Mouse (Mus musculus) lung, postnatal 14 days (tissue): ENCODE measurements around the gene Dpp6.

Experiments
- DNase-seq: peaks from one replicate; pipeline ENCODE4 v3.0.0; 2021

Dpp6 gene

GRCm38 (mm10) chr5:27203131-27203530, 386.1 kb downstream of the Dpp6 start:
- DNase-seq, result no peak

DNA sequence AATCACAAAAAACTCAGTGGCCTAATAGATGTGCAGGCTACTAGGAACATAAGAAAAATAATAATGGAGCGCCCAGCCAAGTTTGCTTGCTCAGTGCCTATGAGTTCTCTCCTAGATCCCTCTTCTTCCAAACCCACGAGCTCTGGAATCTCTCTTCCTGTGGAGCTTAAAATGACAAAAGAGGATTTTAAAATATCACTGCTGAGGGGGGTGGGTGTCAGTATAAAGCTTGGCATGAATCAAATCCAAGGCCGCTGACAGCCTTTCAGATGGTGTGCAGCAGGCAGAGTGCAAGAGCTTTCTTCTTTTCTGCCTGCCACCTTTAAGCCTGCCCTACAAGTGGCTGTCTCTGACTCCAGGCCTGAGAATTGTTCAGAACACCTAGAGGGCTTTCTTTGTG, 387.7 kb downstream of the Dpp6 start:
- DNase-seq, result no peak

GRCm38 (mm10) chr5:27205754-27206153, 388.8 kb downstream of the Dpp6 start:
- DNase-seq, result no peak

DNA sequence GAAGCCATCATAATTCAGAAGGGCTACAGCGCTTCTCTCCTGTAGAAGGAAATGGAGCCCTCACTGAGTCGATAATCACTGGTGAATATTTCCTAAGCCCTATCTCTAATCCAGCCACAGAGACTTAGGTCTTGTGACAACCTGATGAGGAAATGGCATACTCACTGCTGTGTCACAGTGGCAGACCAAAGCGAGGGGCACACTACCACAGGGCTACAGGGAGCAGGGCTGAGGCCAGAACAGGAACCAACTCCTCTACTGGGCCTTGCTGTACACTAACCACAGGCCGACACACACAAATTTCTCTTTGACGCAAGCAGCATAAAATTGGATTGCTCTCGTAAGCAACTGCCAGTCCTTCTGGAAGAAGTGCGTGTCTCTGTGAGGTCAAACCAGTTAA, 389.2 kb downstream of the Dpp6 start:
- DNase-seq, result no peak

GRCm38 (mm10) chr5:27220116-27220515, 403.1 kb downstream of the Dpp6 start:
- DNase-seq, result no peak

DNA sequence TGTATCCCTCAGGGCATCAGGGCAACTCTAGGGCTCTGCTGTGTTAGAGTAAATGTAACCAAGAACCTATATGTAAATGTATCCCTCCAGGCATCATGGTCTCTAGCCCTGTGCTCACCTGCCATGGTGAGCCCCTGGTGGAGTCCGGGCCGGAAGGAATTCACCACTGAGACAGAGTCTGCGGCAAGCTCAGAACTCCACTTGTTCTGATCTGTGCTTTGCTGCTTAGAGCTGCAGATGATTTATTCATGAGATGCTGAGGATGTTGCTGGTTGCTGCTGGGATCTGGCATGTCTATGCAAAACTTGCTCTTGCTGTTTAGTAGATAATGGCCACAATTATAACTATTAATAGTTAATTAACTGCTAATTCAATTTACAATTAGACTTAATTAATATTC, 425.1 kb downstream of the Dpp6 start:
- DNase-seq, result no peak

DNA sequence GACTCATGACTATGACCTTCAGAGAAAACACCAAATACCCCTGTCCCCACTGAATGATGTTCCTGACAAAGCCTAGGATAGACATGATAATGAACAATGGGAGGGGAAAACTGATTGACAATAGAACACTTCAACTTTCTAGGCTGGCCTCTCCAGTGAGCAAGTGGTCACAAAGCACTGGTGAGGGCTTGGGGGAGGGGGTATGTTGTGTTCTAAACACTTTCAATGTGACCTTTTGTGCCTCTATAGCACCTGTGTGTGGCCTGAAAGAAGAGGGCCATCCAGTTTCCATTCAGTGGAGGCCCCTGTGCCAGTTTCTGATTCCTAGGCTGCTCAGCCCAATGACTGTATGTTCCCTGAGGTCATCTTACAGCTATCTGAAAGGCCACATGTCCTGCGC, 426.2 kb downstream of the Dpp6 start:
- DNase-seq, result no peak

GRCm38 (mm10) chr5:27247793-27248192, 430.8 kb downstream of the Dpp6 start:
- no peak for DNase-seq

DNA sequence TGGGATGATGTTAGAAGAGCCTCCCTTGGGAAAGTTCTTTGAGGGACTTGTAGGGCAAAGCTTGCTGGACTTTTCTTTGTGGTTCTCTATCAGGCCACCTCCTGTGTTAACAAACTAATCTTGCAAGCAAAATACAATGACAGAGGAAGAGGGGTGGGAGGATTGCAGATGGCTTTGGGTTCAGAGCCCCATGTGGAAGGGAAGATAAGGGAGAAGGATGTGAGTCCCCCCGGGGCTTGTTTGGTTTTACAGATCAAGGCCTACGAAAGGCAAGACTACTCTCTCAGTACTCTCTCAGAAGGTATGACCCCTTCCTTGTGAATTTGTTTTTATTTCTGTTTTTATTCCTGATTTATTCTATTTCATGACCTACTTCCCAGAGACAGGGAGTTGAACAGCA, 431.7 kb downstream of the Dpp6 start:
- no peak for DNase-seq

DNA sequence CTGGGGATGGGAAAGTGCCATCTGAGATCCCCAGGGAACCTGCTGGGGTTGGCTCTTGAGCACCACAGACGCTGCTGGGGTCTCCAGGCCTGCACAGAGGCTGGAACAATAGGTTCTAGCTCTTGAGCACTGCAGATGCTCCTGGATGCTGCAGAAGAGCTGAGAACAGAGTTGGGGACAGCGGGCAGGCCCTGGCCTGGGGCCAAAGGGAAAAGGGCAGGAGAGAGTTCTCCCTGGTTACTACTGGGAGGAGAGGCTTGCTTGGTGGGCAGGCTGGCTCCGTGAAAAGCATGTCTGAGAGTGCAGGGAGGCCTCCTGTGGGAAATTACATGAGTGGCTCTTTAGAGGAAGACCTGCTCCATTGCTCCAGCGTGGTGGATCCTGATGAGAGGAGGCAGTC, 432.9 kb downstream of the Dpp6 start:
- no peak for DNase-seq

GRCm38 (mm10) chr5:27250906-27251305, 433.9 kb downstream of the Dpp6 start:
- DNase-seq, result no peak

- no peak for DNase-seq
These were observed 434.4 kb downstream of the Dpp6 start for GRCm38 (mm10) chr5:27251361-27251760.

DNA sequence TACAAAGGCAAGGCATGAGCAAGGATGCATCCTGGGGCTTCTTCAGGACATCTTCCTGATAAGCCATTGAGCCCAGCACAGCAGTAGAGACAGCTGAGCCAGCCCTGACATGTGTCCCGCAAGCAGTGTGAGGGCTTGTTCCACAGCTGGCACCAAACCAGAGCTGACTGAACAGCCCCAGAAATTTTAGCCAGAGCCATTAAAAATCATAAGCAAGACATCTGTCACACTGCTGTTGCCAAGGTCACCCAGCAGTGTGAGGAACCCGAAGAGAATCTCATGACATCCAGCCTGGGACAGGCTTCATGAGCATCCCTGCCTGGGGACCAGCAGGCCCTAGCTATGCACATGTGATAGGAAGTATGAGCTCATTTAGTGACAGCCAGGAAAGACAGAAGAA, 438.2 kb downstream of the Dpp6 start:
- DNase-seq, result no peak

DNA sequence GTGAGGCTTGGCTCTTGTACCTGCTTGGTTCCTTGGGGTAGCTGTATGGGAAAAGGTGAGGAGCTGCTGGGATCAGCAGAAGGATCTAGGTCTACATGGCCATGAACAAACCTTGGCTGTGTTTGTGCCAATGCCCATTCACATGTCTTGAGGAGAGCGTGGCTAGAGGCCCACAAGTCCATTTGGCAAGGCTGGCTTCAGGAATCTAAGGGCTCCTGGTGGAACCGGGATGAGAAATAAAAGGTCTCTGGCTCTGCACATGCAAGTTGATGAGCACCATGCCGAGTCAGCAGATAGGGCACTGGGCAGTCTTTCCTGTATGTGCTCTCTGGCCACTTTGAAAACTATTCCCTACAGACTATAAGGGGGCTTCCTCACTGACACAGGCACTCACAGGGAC, 441.6 kb downstream of the Dpp6 start:
- no peak for DNase-seq

DNA sequence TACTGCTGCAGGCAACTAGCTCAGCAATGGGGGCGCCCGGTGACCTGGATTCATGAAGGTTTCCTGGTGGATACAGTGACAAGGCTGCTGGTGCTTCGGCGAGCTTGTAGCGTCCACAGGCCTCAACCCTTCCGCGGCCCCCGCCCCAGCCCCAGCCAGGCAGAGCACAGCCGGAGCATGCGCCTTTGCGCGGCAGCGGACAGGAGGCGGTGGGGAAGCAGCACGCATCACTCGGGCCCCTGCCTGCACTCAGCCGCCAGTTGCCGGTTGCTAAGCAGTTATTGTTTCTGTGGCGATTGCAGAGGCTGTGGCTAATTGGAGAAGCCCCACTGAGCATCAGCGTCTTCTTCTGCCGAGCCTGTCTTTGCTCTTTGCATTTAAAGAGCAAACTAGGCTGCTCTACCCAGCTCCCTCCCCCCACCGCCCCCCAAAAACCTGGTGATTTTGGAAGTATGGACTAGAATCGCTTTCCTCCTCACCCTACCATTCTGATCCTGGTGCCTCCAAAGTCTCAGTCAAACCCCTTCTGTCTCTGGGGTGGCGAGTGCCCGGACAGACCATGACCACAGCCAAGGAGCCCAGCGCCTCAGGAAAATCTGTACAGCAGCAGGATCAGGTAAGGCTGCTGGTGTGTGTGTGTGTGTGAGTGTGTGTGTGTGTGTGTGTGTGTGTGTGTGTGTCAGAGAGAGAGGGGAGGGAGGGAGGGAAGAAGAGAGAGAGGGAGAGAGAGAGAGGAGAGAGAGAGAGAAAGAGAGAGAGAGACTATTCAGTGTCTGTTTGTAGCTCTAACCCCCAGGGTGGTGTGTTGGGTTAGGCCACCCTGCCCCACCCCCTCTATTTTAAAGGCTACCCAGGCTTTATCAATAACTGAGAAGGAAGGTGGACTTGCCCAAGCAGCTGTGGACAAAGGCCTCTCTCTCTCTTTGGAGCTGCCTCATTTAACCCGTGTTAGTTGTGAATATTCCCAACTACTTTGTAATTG, 445.0 kb downstream of the Dpp6 start:
- DNase-seq, result no peak

GRCm38 (mm10) chr5:27262751-27263150, 445.7 kb downstream of the Dpp6 start:
- no peak for DNase-seq

GRCm38 (mm10) chr5:27265281-27265680, 448.3 kb downstream of the Dpp6 start:
- no peak for DNase-seq

GRCm38 (mm10) chr5:27271336-27271735, 454.3 kb downstream of the Dpp6 start:
- no peak for DNase-seq

DNA sequence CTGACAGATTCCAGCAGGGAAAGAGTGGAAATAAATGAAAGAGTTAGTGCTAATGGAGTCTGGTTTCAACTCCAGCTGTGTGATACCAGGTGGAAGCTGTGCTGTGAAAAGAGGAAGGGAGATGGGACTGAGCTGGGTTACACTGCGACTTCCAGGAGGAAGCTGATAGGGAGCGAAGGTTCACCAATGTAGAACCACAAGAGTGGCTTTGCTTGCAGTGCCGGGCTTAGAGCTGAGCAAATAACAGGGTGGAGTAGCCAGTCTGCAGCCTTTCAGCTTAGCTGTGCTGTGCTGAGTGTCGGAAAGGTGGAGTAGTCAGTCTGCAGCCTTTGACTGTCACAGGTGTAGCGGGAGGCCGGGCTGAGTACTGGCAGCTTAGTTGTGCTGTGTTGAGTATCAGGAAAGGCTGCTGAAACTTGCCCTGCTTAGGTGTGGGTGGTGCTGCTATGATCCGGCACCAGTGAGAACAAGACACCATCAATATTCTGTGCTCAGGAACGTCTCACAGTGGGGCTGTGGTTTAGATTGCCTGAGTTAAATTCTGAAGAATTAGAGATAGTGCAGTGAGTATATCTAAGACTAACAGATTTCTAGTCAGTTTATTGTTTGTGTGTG, 457.9 kb downstream of the Dpp6 start:
- DNase-seq, result no peak

DNA sequence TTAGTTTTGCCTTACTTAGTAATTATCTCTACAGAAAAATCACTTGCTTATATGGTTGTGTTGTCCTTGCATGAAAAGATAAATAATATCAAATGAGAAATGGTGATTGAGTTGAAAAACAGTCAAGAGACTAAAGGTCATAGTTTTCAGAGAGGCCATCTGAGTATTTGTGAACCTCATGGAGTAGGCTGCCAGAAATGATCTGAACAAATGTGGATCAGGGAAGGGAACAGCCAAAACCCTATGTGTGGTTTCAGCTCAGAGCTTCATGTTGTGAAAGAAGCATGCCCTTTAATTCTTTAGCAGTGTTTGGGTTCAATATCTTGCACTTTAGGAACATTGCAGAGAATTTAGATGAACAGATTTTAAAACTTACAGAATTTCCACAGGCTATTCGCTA, 458.9 kb downstream of the Dpp6 start:
- no peak for DNase-seq

DNA sequence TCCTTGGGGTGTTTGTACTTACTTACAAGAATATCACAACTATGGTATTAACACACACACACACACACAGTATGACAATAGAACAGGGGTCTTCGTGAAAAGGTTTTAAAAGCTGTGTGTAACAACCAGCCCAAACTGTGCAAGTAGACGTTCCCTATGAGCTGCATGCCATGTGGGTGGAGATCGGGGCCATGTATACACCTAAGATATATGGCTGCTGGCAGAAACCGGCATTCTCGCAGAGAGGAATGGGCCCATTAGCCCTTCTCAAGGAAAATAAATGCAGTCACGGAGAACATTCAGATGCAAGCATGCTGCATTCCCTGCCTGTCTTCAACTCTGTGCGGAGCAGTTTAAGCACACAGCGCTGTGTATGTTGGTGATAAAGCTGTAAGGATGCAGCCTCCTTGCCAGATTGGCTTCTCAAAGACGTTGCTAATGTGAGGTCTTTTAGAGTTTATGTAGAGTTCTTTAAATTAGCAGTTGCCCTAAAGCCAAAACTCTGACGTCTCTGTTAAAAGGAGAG, 461.2 kb downstream of the Dpp6 start:
- no peak for DNase-seq

GRCm38 (mm10) chr5:27286876-27287275, 469.9 kb downstream of the Dpp6 start:
- DNase-seq, result no peak

DNA sequence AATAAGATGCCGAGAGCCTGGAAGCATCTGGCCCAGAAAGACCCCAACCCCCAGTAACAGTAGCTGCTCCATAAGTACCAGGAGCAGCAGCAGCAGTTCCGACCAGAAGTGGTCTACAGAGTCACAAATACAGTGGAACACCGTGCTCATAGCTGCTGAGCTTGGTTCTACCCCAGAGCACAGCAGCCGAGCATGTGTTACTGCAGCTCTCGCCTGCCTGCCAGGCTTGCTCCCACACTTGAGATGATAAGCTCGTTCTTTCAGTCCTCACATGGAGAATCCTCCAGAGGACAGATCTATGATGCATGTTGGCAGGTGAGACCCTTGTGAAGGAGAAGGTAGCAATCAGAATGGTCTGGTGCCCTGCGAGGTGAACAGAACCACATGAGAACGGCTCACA, 474.4 kb downstream of the Dpp6 start:
- no peak for DNase-seq

- DNase-seq, result no peak
These were observed 475.2 kb downstream of the Dpp6 start for GRCm38 (mm10) chr5:27292236-27292635.
